Mouse (Mus musculus): ENCODE measurements around the gene Rbbp4.

DNA sequence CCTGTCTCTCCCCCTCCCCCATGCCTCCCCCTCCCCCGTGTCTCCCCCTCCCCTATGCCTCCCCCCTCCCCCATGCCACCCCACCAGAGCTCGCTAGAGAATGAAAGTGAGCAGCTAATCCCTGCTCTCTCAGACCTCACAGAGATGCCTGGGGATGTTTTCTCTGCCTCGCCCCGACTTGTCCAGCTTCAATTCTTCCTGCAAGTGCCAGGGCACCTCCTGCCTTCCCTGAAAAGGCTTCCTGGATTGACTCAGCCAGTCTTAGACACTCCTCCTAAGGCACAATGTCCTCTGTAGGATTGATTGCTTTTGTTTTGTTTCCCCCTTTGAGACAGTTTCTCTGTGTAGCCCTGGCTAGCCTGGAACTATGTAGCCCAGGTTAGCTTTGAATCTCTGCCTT is 74.0 kb downstream of the Rbbp4 start, which contains the start of gene C77080:
- TF ChIP-seq POLR2A (IDR thresholded peaks at IDR 0.05; ENCODE audit: insufficient read depth, low read depth, low read length) (no peak), CTCF (IDR thresholded peaks at IDR 0.05) (no peak)
